Mouse (Mus musculus): ENCODE measurements around the gene Ccdc71l. TPM values are rescaled to one million over a fixed set of nuclear protein-coding genes. Genes with fewer than 3 reads are reported as not detected.

Gene Ccdc71l
- polyA plus RNA-seq, 1 experiment from 2014 or later: 1.5 TPM

- ATAC-seq (replicated peaks; ENCODE audit: extremely low read depth, insufficient read depth, low FRiP score): no peak
- H3K4me3 ChIP-seq (ENCODE audit: low read length): peak overlapping the region; percentile 41
- H3K4me1 ChIP-seq (ENCODE audit: control insufficient read depth, insufficient read depth, low read length): peaks cover 18% of the 10 kb centered on the region
- H3K27me3 ChIP-seq (ENCODE audit: control insufficient read depth, insufficient read depth, low read length): no peaks in the 10 kb centered on the region
- no peaks in the 10 kb centered on the region for H3K9me3 ChIP-seq (replicated peaks; ENCODE audit: control insufficient read depth, low read length)
- H3K36me3 ChIP-seq (ENCODE audit: control insufficient read depth, insufficient read depth): no peaks in the 10 kb centered on the region
- WGBS: 65% methylated on average over 2 of the region's 2 CpGs
- H3K4me2 ChIP-seq (ENCODE audit: low read depth, low read length): peak overlapping the region; percentile 67
- H3K9ac ChIP-seq (ENCODE audit: low read length): no peak overlapping the region
- H3K27ac ChIP-seq (ENCODE audit: low read length): no peak overlapping the region
Observed at GRCm38 (mm10) chr12:32381011-32381410, 2.5 kb downstream of the Ccdc71l start.

DNA sequence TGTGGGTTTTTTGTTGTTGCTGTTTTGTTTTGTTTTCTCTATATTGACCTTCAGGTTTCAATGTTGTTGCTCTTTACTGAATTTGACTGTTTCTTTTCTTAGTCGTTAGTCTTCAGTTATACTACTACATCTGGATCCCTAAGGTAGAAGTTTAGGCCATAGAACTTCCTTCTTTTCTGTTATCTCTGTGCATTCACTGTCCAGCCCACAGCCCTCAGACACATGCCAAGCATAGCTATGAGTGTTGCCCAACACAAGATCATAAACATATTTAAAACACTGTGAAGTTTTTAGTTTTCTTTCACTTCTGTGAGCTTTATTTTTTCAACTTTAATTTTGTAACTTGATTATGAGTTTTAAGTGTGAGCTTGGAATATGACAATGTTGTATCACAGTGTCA is 41.0 kb downstream of the Ccdc71l start:
- H3K36me3 ChIP-seq (ENCODE audit: control insufficient read depth, insufficient read depth): no peaks in the 10 kb centered on the region
- H3K4me2 ChIP-seq (ENCODE audit: low read depth, low read length): no peak overlapping the region
- no peaks in the 10 kb centered on the region for H3K27me3 ChIP-seq (ENCODE audit: control insufficient read depth, insufficient read depth, low read length)
- no peak overlapping the region for H3K27ac ChIP-seq (ENCODE audit: low read length)
- WGBS: 78% methylated on average over 1 of the region's 1 CpGs
- no peak for ATAC-seq (replicated peaks; ENCODE audit: extremely low read depth, insufficient read depth, low FRiP score)
- H3K9ac ChIP-seq (ENCODE audit: low read length): no peak overlapping the region
- H3K4me3 ChIP-seq (ENCODE audit: low read length): no peak overlapping the region
- no peaks in the 10 kb centered on the region for H3K4me1 ChIP-seq (ENCODE audit: control insufficient read depth, insufficient read depth, low read length)
- no peaks in the 10 kb centered on the region for H3K9me3 ChIP-seq (replicated peaks; ENCODE audit: control insufficient read depth, low read length)

- ATAC-seq (replicated peaks; ENCODE audit: extremely low read depth, insufficient read depth, low FRiP score): no peak
- no peak overlapping the region for H3K4me3 ChIP-seq (ENCODE audit: low read length)
- H3K4me1 ChIP-seq (ENCODE audit: control insufficient read depth, insufficient read depth, low read length): no peaks in the 10 kb centered on the region
- H3K4me2 ChIP-seq (ENCODE audit: low read depth, low read length): no peak overlapping the region
- no peaks in the 10 kb centered on the region for H3K27me3 ChIP-seq (ENCODE audit: control insufficient read depth, insufficient read depth, low read length)
- no peak overlapping the region for H3K27ac ChIP-seq (ENCODE audit: low read length)
- no peak overlapping the region for H3K9ac ChIP-seq (ENCODE audit: low read length)
- no peaks in the 10 kb centered on the region for H3K36me3 ChIP-seq (ENCODE audit: control insufficient read depth, insufficient read depth)
- H3K9me3 ChIP-seq (replicated peaks; ENCODE audit: control insufficient read depth, low read length): no peaks in the 10 kb centered on the region
Observed at GRCm38 (mm10) chr12:32427832-32428231, 49.3 kb downstream of the Ccdc71l start.

DNA sequence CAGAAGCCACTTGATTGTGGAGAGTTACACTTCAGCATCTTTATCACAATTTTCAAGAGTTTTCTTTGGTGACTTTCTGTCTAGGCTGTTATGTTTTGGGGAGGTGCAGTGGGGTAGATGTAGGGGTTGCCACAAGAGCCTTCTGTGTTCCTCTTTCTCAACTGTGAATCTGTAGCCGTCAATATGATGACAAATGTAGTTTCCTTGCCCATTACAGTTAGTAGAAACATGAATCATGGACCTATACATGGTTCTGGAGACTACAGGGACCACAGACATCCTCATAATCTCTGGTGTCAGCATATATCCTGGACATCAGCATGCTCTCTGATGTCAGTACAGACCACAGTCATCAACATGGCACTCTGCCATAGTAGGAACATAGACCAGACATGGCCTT is 52.5 kb downstream of the Ccdc71l start:
- no peaks in the 10 kb centered on the region for H3K4me1 ChIP-seq (ENCODE audit: control insufficient read depth, insufficient read depth, low read length)
- H3K27me3 ChIP-seq (ENCODE audit: control insufficient read depth, insufficient read depth, low read length): no peaks in the 10 kb centered on the region
- no peak overlapping the region for H3K27ac ChIP-seq (ENCODE audit: low read length)
- ATAC-seq (replicated peaks; ENCODE audit: extremely low read depth, insufficient read depth, low FRiP score): no peak
- no peaks in the 10 kb centered on the region for H3K9me3 ChIP-seq (replicated peaks; ENCODE audit: control insufficient read depth, low read length)
- H3K36me3 ChIP-seq (ENCODE audit: control insufficient read depth, insufficient read depth): no peaks in the 10 kb centered on the region
- no peak overlapping the region for H3K4me2 ChIP-seq (ENCODE audit: low read depth, low read length)
- no peak overlapping the region for H3K4me3 ChIP-seq (ENCODE audit: low read length)
- 32% methylated on average over 1 of the region's 1 CpGs for WGBS
- no peak overlapping the region for H3K9ac ChIP-seq (ENCODE audit: low read length)

Other genes with a start within 250 kb of the Ccdc71l start
- 2.1 and 2.5 TPM in 2 replicates for gene Pik3cg, start 170.0 kb upstream of the Ccdc71l start, polyA plus RNA-seq (2015; fragmentation: Nextera tagmentation; extraction: Ambion mirVana)

All from heart, embryonic 16.5 days (tissue).